Mouse (Mus musculus) MEL (cell line): Measurements from ENCODE around the gene Cntn5. TPM values are rescaled to one million over a fixed set of nuclear protein-coding genes. Genes with fewer than 3 reads are reported as not detected.

ENCODE experiments used
- DNase-seq: peaks from one replicate; pipeline ENCODE4 v3.0.0; 2011; ENCODE audit warnings: low read depth, low spot score
- H3K27ac ChIP-seq: 2 replicates; pipeline ENCODE4 v1.5.1; 2012; ENCODE audit warnings: low read depth, mild to moderate bottlenecking, control low read depth, low read length, moderate library complexity; ENCODE audit not compliant: control insufficient read depth
- H3K27me3 ChIP-seq, 2 experiments: fragments of 150-350 bp in 1 of 2; sonication (generic) in 1 of 2; 2 replicates each; pipeline ENCODE4 v1.6.1; 2012; ENCODE audit warnings: low read length in 2 of 2, mild to moderate bottlenecking in 2 of 2, improper control_type of control experiment in 1 of 2, moderate library complexity in 1 of 2; ENCODE audit not compliant: insufficient read depth in 2 of 2, control insufficient read depth in 1 of 2
- H3K36me3 ChIP-seq, 2 experiments: 2 replicates each; pipeline ENCODE4 v1.6.1; 2012 to 2014; ENCODE audit warnings: low read length in 2 of 2, improper control_type of control experiment in 1 of 2, inconsistent platforms in 1 of 2, mild to moderate bottlenecking in 1 of 2; ENCODE audit not compliant: insufficient read depth in 2 of 2, control insufficient read depth in 1 of 2
- H3K4me1 ChIP-seq, 2 experiments: fragments of 150-350 bp in 1 of 2; sonication (generic) in 1 of 2; 2 replicates each; pipeline ENCODE4 v1.6.1; 2012; ENCODE audit warnings: low read length in 2 of 2, improper control_type of control experiment in 1 of 2, mild to moderate bottlenecking in 1 of 2; ENCODE audit not compliant: insufficient read depth in 2 of 2, control insufficient read depth in 1 of 2
- H3K4me3 ChIP-seq, 2 experiments: fragments of 150-350 bp in 1 of 2; sonication (generic) in 1 of 2; 2 replicates each; pipeline ENCODE4 v1.5.1; 2012; ENCODE audit warnings: low read depth in 2 of 2, low read length in 2 of 2, mild to moderate bottlenecking in 2 of 2, moderate library complexity in 2 of 2, control low read depth in 1 of 2, improper control_type of control experiment in 1 of 2; ENCODE audit not compliant: control insufficient read depth in 1 of 2, insufficient read depth in 1 of 2
- H3K79me2 ChIP-seq: 2 replicates; pipeline ENCODE4 v1.6.1; 2012; ENCODE audit warnings: mild to moderate bottlenecking, low read length, moderate library complexity; ENCODE audit not compliant: control insufficient read depth, poor library complexity, insufficient read depth
- H3K9ac ChIP-seq: 2 replicates; pipeline ENCODE4 v1.6.1; 2012; ENCODE audit warnings: low read depth, mild to moderate bottlenecking, control low read depth, low read length, moderate library complexity; ENCODE audit not compliant: control insufficient read depth, poor library complexity, severe bottlenecking
- H3K9me3 ChIP-seq: fragments of 150-350 bp; sonication (generic); replicated peaks from 2 replicates; pipeline ENCODE4 v1.6.1; 2012; ENCODE audit warnings: mild to moderate bottlenecking, low read length, improper control_type of control experiment, moderate library complexity; ENCODE audit not compliant: insufficient read depth
- BHLHE40 ChIP-seq: IDR thresholded peaks from 2 replicates; pipeline ENCODE4 v1.6.1; 2012; ENCODE audit warnings: low read depth, mild to moderate bottlenecking, inconsistent platforms, low read length, improper control_type of control experiment, borderline replicate concordance
- CHD2 ChIP-seq: IDR thresholded peaks from 2 replicates; pipeline ENCODE4 v1.6.1; 2011; ENCODE audit warnings: low read length, improper control_type of control experiment
- CTCF ChIP-seq, 3 experiments: IDR thresholded peaks in 2 of 3; conservative IDR thresholded peaks in 1 of 3; 2 replicates each; pipeline ENCODE4 v1.5.1; 2011 to 2012; ENCODE audit warnings: low read length in 3 of 3, low read depth in 2 of 3, mild to moderate bottlenecking in 2 of 3, improper control_type of control experiment in 1 of 3, inconsistent platforms in 1 of 3, mixed read lengths in 1 of 3, moderate library complexity in 1 of 3; ENCODE audit not compliant: control insufficient read depth in 1 of 3, insufficient read depth in 1 of 3, poor library complexity in 1 of 3, severe bottlenecking in 1 of 3
- E2F4 ChIP-seq: IDR thresholded peaks from 2 replicates; pipeline ENCODE4 v1.6.1; 2011; ENCODE audit warnings: low read depth, low read length, improper control_type of control experiment, borderline replicate concordance
- ELF1 ChIP-seq: IDR thresholded peaks from 2 replicates; pipeline ENCODE4 v1.6.1; 2014; ENCODE audit warnings: low read depth, mild to moderate bottlenecking, inconsistent platforms, low read length, improper control_type of control experiment, moderate library complexity
- EP300 ChIP-seq, 2 experiments: IDR thresholded peaks; 2 replicates each; pipeline ENCODE4 v1.6.1; 2011; ENCODE audit warnings: improper control_type of control experiment in 2 of 2, low read length in 2 of 2, low read depth in 1 of 2, mild to moderate bottlenecking in 1 of 2
- MAFK ChIP-seq: IDR thresholded peaks from 2 replicates; pipeline ENCODE4 v1.6.1; 2011; ENCODE audit warnings: low read depth, mild to moderate bottlenecking, low read length, improper control_type of control experiment, borderline replicate concordance
- MYC ChIP-seq: IDR thresholded peaks from 2 replicates; pipeline ENCODE4 v1.6.1; 2011; ENCODE audit warnings: low read depth, mild to moderate bottlenecking, low read length, improper control_type of control experiment, moderate library complexity
- NELFE ChIP-seq: IDR thresholded peaks from 2 replicates; pipeline ENCODE4 v1.6.1; 2011; ENCODE audit warnings: low read depth, low read length, improper control_type of control experiment
- POLR2A ChIP-seq, 2 experiments: IDR thresholded peaks; 2 replicates each; pipeline ENCODE4 v1.6.1; 2011 to 2012; ENCODE audit warnings: low read length in 2 of 2, mild to moderate bottlenecking in 2 of 2, control low read depth in 1 of 2, improper control_type of control experiment in 1 of 2, low read depth in 1 of 2, moderate library complexity in 1 of 2; ENCODE audit not compliant: control insufficient read depth in 1 of 2, insufficient read depth in 1 of 2, poor library complexity in 1 of 2
- RAD21 ChIP-seq: IDR thresholded peaks from 2 replicates; pipeline ENCODE4 v1.6.1; 2011; ENCODE audit warnings: mild to moderate bottlenecking, low read depth, low read length, improper control_type of control experiment
- TBP ChIP-seq: IDR thresholded peaks from 2 replicates; pipeline ENCODE4 v1.8.0; 2011; ENCODE audit warnings: low read depth, low read length, improper control_type of control experiment
- TCF12 ChIP-seq: IDR thresholded peaks from 2 replicates; pipeline ENCODE4 v1.6.1; 2014; ENCODE audit warnings: low read depth, mild to moderate bottlenecking, inconsistent platforms, low read length, improper control_type of control experiment, moderate library complexity
- UBTF ChIP-seq: IDR thresholded peaks from 2 replicates; pipeline ENCODE4 v1.6.1; 2012; ENCODE audit warnings: low read depth, mild to moderate bottlenecking, inconsistent platforms, low read length, improper control_type of control experiment, moderate library complexity, borderline replicate concordance; ENCODE audit not compliant: insufficient read depth
- USF1 ChIP-seq: IDR thresholded peaks from 2 replicates; pipeline ENCODE4 v1.6.1; 2014; ENCODE audit warnings: low read depth, mild to moderate bottlenecking, inconsistent platforms, low read length, improper control_type of control experiment, moderate library complexity
- ZC3H11A ChIP-seq: IDR thresholded peaks from 2 replicates; pipeline ENCODE4 v1.6.1; 2012; ENCODE audit warnings: low read depth, mild to moderate bottlenecking, inconsistent platforms, low read length, improper control_type of control experiment
- ZKSCAN1 ChIP-seq: IDR thresholded peaks from 2 replicates; pipeline ENCODE4 v1.6.1; 2012; ENCODE audit warnings: low read depth, mild to moderate bottlenecking, inconsistent platforms, low read length, improper control_type of control experiment, moderate library complexity
- polyA plus RNA-seq, 2 experiments: library from polyadenylated mRNA; stranded (reverse) in 1 of 2; unstranded in 1 of 2; fragments of >175 nt in 1 of 2; fragments of >200 nt in 1 of 2; gene quantifications; 2 replicates each; pipeline versions ENCODE4 v1.2.1 to v1.2.4; 2012; ENCODE audit warnings: low replicate concordance in 2 of 2, low read depth in 1 of 2; ENCODE audit not compliant: insufficient read length in 2 of 2, insufficient read depth in 1 of 2, missing spikeins in 1 of 2
- total RNA-seq: library from RNA; depleted of rRNA; stranded (reverse); fragments of 300-350 nt; gene quantifications from 2 replicates; pipeline ENCODE4 v1.2.3, GENCODE M21; 2012

Cntn5 gene
- total and polyA plus RNA-seq, 3 experiments, result not detected

DNA sequence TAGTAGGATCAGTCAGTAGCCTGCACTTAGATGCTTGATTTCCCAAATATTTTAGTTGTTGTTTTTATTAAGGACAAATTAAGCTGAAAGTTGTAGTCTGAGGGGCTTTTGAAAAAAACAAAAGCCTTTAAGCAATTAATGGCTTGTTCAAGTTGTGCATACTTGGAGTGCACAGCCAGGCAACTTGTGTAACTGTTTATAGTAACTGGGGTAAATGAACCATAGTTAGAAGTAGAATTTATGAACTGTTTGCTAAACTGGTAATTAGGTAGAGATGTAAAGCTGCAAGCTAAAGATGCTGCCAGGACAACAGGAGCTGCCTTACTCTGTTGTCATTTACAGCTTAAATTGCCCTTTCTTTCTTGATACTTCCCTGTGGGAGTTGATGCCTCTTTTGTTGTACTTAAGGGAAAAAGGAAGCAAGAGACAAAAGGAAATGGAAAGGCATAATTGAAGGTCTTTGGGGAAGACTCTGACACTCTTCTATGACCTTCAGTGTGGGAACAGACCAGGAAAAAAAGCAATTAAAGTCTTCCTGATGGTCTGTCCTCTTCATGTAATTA is 943.9 kb downstream of the Cntn5 start:
- Histone ChIP-seq H3K4me1 (no peaks in the 10 kb centered on the region), H3K9me3 (no peaks in the 10 kb centered on the region), H3K27me3 (no peaks in the 10 kb centered on the region; a peak in 1 of 4 replicates), H3K9ac (no peak overlapping the region), H3K27ac (no peak overlapping the region), H3K79me2 (no peaks in the 10 kb centered on the region), H3K36me3 (no peaks in the 10 kb centered on the region), H3K4me3 (no peak overlapping the region)
- TF ChIP-seq CHD2, result no peak
- no peak for TF ChIP-seq POLR2A (IDR thresholded peaks at IDR 0.05; ENCODE audit: control insufficient read depth in 1 of 2, insufficient read depth in 1 of 2, low read depth in 1 of 2, low read length in 2 of 2, poor library complexity in 1 of 2)
- TF ChIP-seq TCF12, result no peak
- TF ChIP-seq EP300 (IDR thresholded peaks at IDR 0.05; ENCODE audit: low read depth in 1 of 2, low read length in 2 of 2), result no peak
- no peak for TF ChIP-seq TBP
- no peak for TF ChIP-seq UBTF
- TF ChIP-seq USF1, result no peak
- no peak for DNase-seq

DNA sequence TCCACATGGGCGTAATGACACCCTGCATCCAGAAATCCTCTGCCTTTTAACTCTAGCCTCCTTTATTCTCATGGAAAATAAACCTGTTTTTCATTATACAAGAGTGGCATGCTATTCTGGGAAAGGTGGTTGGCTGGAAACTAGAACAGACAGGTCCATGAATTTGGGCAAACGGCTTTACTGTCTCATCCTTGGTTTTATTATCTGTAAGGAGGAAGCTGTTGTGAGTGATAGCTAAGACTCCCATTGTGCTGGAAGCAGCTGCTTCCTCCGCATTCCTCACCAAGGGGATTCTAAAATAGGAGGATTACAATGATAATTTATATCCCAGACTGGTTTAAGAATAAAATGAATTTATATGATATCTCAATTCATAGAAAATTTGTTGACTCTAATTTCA is 955.2 kb downstream of the Cntn5 start:
- no peak for TF ChIP-seq NELFE
- no peak for TF ChIP-seq MAFK
- TF ChIP-seq ZKSCAN1, result no peak
- TF ChIP-seq TBP, result no peak
- TF ChIP-seq MYC, result no peak
- TF ChIP-seq UBTF, result no peak
- no peak for TF ChIP-seq E2F4
- no peak for TF ChIP-seq RAD21
- no peak for TF ChIP-seq ZC3H11A
- TF ChIP-seq CTCF (IDR thresholded peaks at IDR 0.05 in 2 of 3, conservative IDR thresholded peaks at IDR 0.05 in 1 of 3; ENCODE audit: control insufficient read depth in 1 of 3, insufficient read depth in 1 of 3, low read depth in 2 of 3, low read length in 3 of 3, poor library complexity in 1 of 3, severe bottlenecking in 1 of 3), result no peak
- no peak for TF ChIP-seq ELF1
- TF ChIP-seq CHD2, result no peak
- no peak for TF ChIP-seq BHLHE40
- H3K27ac ChIP-seq, result no peak overlapping the region
- no peaks in the 10 kb centered on the region; the same call in 1 of the 2 replicates for H3K9me3 ChIP-seq
- no peaks in the 10 kb centered on the region for H3K36me3 ChIP-seq
- DNase-seq, result no peak
- no peaks in the 10 kb centered on the region for H3K4me1 ChIP-seq
- no peak overlapping the region for H3K4me3 ChIP-seq
- no peaks in the 10 kb centered on the region for H3K27me3 ChIP-seq
- H3K9ac ChIP-seq, result no peak overlapping the region
- no peaks in the 10 kb centered on the region for H3K79me2 ChIP-seq
